Mouse (Mus musculus) layer of hippocampus, postnatal 36 days (tissue): ENCODE measurements at regions not wholly inside any gene's neighbourhood (a gene's known extent, or its start where the extent isn't known, plus 50 kb on each side); places are given as distances from the start of the nearest gene placed in this dataset.
"Not testable (repeated sequence)": the region's sequence is repeated elsewhere in the genome, so short reads cannot be mapped to it uniquely, and the experiment has no call there.

Experiments used
- DNase-seq, 2 experiments: peaks; one replicate each; pipeline ENCODE4 v3.0.0; 2022

DNA sequence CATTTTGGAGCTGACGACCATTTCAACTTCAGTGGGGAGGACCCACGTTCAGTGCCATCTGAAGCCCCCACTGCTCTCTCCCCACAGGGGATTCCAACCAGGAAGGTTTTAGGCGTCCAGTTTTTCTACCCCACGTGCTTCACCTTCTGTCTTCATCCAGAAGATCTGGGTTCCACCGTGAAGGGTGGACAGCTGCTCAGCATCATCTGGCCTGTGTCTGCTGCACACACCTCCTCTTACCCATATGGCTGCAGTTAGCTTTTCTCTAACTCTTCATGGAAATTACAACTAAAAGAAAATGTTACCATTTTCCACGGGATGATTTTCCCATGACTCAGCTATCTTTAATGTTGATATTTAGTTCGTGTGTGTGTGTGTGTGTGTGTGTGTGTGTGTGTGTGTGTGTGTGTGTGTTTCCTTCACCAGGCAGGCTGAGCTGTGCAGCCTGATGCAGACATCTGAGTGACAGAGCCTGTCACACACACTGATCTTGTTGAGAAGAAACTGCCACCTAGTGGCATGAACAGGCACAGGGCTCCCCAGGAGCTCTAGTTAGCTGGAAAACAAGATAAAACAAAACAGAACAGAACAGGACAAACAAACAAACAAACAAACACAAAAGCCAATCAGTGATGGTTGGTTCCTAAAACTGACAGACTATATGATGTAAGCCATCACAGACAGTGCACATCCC lies 107.5 kb upstream of the Rasgrp1 start:
- peak; percentile 49 to 63 for DNase-seq

DNA sequence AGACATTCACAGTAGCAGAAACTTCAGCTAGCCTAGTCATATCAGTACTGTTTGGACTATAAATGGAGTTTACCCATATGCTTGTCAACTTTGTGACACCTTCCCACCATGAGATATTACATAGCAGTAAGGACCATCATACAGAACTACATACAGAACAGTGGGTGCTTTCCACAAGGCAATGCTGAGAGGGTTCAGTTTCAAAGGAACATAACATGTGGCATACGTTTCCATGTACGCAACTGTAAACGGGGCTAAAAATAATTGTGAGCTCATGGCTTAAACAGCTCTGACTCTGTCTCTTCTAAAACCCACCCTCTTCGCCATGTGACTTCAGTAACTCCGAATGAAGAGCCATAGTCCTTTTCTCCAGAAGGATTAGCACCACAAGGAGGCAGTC lies 109.0 kb upstream of the Rasgrp1 start:
- no peak for DNase-seq

DNA sequence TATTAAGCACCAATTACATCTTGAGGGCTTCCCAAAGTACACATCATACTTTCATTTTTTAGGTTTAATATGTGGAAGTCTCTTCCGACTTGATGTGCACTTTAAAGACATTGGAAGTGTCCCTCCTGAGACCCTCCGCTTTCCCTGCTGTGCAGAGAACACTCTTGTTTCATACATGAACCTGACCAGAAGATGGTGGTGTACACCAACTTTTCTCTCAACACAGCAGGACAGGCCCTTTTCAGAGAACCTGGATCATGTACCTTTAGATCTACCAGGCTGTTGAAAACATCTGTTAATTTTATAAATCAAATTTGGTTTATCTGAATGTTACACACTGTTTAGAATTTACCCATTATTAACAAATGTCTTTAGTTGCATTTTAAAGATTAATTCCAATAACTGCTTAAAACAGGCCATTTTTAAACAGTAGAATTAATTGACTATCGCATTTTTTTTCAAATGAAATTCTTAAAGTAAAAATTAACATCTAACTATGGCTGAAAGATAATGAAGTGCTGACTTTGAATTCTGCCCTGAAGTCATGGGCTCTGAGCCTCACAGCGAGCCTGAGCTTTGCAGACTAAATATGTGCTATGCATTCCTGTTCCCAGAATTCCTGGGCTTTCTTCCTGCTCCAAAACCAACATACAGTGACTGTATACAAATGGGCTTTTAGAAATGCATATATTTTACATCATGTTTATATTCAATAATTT lies 112.4 kb upstream of the Rasgrp1 start:
- DNase-seq = no peak

DNA sequence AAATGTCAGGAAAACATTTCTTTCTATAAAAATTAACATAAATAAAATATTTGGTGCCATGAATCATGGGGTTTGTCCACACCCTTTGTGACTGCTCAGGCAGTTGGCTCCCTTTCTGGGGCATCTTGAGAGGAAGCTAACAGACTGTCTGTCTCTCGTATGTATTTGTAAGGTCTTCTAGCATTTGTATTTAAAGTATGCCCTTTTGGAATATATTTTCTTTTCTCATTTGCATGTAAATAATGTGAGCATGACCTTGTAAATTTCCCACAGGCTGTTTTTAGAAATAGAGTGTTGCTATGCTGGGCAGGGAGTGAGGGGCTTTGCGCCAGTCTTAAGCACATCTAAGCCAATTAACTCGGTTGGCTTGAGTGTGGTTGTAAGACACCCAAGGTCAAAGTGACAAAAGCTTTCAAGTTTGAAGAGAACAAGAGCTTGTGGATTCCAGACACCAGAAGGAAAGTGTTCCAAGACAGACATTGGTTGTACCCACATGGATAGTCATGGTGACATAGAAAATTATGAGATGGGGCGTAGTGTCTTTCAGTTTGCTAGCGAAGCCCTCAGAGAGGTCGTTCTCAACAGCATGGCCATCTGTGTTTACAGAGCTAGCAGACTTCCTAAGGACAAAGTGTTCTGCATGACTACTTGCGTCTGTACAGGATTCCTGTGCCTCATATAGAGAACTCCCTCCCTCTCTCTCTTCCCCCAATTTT lies 113.1 kb upstream of the Rasgrp1 start:
- no peak for DNase-seq

DNA sequence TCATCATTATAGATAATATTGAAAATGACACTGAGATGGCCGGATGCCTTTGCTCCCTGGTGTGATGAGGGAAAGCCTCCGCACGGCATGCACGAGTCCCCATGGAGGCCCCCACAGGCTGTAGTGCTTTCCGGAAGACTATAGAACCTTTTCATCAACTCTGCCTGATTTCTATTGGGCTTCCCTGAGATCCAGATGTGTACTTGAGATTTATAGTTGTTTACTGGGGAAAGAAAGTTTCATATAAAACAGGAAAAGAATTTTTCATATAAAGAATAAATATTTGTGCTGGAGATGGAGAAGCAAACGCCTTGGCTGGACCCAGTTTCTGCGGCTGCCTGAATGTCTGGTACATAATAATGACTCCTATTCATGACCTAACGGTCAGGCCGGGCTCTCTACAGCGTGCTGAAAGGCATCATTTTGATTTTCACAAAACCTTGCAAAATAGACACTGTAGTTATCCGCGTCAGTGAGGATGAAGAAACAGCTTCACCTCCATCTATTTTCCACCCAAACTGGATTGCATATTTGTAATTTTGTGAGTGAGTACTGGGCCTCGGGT lies 113.7 kb upstream of the Rasgrp1 start:
- no peak for DNase-seq

DNA sequence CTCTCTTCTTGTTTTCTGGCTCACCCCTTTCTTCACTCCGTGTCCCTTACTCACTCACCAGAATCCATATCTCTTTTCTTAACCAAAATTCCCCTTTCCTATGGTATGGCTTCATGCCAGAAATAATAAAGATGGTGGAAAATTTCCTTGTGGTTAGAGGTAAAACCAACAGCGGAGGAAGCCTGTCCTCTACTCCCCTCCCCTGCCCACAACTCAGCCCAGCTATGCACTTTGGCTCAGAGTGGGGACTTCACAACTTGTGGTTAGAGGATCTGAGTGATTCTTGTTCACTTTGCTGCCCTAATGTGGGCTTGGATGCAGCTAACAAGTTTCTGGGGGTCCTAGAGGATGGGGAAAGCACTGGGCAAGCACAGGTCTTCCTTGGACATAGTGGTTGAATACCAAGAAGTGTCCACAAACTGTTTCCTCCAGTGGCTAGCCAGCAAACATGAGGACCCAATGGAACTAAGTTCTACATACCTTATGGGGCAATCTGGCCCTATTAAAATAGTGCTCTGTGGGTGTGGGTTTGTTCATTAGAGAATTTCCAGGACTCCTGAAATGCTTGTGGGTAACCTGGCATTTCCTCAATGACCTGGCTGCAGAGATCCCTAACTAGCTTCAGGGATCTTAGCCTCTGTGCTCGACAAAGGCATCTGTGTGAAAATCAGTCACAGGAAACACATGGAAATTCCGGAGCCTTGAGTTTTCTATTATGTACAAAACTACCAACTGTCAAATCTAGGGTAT lies 118.9 kb upstream of the Rasgrp1 start:
- no peak for DNase-seq

DNA sequence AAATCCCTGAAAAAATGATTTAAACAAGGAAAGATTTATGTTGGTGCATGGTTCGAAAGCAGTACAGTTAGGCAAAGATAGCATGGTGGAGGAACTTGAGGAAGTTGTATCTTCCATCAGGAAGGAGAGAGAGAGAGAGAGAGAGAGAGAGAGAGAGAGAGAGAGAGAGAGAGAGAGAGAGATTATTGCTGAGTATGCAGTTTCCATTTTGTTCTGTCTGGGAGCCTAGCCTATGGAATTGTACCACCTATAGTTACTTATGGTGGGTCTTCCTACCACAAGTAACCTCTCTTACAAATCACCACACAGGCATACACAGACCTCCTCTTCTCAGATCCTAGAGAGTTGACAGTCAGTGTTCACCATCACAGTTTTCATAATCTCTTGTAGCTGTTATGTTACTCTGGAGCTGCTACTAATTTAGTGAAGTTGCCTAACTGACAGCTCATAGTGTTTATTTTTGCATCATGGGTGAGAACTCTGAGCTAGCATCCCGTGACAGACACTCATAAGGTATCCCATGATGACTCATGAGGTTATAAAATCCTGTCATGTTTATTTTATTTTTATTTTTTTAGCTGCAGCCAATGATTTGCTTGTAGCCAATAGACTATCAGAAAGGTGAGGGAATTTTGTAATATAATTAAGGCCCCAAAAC lies 132.2 kb upstream of the Rasgrp1 start:
- DNase-seq = no peak

DNA sequence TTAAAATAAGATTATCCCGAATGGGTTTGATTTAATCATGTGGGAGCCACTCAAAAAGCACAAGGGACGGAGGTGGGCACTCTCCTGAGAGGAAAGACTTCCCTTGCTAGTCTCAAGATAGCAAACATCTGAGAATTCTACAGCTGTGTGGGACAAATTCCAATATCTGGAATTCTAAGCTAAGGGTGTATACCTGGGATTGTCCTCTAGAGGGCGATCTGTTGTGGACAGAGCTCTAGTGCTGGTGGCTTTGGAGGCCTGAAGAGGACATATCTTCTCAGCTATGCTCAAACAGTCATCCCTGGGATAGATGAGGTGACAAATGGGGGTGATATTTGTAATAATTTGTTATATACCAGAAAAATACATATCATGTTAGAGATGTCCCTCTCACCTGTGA lies 132.8 kb upstream of the Rasgrp1 start:
- no peak for DNase-seq

DNA sequence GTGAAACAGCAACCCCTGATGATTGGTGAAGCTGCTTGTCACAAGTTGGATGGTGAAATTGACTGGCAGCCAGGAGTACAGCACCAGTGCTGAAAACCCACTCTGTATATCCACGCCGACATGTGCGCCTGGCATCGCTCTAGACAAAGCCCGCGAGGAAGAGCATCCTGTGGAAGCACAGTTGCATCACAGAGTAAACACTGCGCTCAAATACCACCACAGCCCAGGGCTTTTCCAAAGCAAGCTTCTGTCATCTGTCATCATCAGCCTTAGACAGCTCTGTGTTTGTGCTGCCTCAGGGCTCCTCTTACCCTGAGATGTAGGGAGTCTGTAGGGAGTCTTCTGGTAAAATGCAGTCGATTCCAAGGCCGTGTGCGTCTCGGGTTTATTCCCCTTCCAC lies 134.7 kb upstream of the Rasgrp1 start:
- not testable (repeated sequence) for DNase-seq

DNA sequence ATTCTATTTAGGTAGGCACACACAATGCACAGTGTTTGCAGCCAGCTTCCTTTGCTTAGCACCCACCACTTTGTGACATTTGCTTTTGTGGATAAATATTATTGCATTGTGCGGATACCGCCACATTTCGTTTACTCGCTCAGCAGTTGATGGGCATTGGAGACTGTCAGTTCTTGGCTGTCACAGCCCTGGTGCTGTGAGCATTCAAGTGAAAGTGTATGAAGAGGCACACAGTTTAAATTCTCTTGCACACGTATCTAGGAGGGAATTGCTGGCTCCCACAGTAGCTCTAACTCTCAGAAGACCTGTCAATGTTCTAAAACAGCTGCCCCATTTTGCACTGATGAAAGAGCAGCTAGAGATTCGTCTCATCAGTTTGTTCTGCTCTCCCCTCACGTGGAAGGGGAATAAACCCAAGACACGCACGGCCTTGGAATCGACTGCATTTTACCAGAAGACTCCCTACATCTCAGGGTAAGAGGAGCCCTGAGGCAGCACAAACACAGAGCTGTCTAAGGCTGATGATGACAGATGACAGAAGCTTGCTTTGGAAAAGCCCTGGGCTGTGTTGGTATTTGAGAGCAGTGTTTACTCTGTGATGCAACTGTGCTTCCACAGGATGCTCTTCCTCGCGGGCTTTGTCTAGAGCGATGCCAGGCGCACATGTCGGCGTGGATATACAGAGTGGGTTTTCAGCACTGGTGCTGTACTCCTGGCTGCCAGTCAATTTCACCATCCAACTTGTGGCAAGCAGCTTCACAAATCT lies 136.6 kb upstream of the Rasgrp1 start:
- not testable (repeated sequence) for DNase-seq

DNA sequence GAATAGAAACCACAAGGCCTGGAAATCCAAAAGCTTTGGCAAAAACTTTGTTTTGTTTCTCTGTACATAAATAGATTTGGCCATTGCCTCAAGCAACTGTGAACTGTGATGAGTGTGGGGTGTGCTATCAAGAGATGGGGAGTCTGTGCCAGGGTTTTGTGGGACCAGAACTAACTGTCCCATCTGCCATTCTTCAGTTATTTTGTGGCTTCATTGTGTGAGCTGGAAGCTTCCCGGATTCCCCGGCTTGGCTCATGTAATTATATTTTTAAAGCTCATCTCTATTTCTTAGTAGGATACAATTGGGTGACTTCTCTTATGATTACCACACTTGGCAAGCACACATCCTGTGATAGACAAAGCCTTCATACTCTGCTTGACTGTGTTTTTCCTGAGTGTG lies 143.6 kb upstream of the Rasgrp1 start:
- peak; percentile 20 to 21 for DNase-seq

DNA sequence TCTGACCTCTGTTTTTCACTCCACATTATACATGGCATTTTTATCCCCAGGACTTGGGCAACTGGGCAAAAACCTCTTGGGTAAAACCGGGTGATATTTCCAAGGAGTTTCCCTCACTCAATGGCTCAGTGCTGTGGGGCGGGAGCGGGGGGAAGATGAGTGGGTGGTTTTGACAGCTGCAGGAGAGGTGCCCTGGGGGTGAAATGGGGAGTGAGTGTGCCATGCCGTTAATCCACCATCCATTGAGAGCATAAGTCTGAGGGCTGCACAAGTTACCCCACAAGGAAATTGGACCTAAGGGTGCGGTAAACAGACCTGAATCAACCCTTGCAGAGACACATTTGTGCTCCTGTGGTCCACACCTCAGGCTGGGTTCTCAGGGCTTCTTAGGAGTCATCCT lies 155.8 kb upstream of the Rasgrp1 start:
- DNase-seq = no peak

DNA sequence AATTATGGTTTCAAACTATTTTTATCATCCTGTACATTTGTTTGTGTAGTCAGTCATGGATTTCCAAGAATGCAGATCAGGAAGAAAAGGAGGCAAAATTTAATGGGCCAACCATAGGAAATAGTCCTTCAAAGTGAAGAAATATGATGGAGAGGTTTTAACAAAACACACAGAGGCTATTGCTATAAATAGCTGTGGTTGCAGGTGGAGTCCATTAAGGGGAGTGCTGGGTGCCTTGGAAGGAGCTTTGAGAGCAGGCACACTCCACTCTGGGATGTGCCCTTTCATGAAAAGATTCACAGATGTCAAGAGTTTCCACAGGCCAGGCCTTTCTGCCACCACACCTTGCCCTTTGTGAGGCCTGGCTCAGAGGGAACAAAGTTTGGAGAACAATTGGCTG lies 159.8 kb upstream of the Rasgrp1 start:
- DNase-seq = no peak

DNA sequence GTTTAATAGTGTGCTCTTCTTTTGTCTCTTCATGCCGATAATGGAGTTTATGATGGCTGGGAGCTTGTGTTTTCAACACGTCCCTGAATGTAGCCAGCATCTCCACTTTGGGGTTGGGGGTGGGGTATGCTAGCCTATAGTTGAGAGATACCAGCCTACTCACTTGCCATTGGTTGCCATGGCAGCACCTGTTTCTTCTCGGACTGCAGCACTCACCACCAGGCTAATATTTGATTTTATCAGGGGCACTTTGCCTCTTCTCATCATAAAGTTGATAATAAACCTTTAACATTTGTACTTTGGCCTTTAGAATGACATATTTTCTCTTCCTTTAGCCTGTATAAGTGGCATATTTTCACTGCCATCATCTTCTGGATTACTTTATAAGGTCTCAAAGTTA lies 168.9 kb upstream of the Rasgrp1 start:
- no peak for DNase-seq

DNA sequence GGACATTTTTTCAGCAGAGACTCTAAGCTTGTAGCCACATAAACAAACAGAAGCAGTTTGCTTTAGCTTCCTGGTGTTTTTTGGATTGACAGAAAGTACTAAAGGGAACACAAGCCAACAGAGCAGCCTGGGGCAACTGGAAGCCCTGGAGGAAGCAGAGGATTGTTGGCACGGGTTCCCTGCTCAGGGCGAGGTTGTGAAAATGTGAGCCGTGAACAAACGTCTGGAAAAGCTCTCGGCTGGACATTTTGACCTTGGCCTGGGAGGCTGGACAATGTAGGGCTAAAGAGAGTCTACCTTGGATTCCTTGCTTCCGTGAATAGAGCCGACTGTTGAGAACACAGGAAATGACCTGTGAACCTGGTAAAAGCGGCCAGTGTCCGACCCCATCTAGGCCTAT lies 169.8 kb upstream of the Rasgrp1 start:
- DNase-seq = no peak

DNA sequence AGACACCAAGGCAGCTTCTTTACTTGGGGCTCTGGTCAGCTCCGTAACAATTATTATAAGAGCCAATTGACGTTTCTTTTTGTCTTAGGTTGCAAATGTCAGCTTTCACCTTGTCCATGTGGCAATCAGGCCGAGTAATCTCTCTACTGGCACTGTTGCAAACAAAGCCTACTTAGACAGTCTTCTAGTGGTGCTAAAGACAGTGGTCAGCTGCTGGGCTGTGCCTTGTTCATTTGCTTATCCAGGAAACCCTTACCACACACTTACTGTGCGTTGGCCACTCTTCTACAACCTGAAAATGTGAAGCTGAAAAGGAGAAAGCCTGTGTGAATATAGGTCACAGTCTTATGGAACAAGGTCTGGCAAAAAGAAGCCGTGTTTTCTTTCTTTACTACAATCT lies 181.6 kb upstream of the Rasgrp1 start:
- DNase-seq = no peak

DNA sequence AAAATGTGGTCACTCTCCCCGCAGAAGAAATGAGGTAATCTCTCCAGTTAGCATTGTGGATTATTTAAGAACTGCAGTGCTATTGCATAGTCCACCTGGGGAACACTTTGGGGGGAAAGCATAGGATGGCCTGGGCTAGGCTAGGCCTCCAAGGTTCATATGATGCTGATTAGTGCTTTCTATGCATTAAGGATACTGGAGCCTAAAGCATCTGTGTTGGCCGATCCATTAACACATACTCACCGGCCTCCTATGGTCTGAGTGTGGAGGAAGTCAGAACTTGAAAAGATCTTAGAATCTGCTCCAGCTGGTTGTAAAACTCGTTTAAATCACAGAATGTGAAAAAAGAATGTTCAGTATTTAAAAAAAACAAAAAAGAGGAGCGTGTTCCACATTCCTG lies 196.1 kb upstream of the Rasgrp1 start:
- no peak for DNase-seq

DNA sequence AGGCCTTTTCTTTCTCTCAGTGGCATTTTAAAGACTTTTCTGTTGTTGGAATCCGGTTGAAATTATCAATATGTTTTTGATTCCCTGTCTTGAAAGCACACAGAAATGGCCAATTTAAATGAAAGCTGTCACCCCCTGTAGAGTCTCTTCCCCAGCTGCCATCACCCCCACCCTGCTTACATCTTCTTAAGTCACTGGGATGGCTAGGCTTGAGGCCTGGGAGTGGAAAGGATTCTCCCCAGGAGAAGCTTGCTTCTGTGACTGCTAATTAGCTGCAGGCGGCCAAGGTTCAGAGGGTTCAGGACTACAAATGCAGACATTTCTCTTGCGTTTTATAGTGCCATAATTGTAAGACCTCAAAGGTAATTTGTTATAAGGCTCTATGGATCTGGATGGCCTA lies 196.5 kb upstream of the Rasgrp1 start:
- no peak for DNase-seq

DNA sequence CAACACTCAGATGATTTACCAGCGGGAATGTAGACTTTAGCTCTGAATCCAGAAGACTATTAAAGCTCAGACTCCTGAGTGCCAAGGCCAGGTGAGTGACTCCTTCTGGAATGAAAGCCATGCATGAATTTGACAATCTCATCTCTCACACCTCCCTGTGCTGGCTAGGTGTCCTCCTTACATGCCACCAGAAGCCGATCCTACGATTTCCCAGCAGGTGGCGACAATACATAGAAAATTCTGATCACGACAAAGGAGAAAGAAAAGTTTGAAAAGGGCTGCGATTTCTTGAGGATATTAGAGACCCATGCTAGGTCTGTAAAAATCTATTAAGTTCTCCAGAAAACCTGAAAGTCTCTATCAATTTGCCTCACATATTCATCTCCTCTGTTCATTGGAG lies 198.7 kb upstream of the Rasgrp1 start:
- peak; percentile 62 to 67 for DNase-seq

DNA sequence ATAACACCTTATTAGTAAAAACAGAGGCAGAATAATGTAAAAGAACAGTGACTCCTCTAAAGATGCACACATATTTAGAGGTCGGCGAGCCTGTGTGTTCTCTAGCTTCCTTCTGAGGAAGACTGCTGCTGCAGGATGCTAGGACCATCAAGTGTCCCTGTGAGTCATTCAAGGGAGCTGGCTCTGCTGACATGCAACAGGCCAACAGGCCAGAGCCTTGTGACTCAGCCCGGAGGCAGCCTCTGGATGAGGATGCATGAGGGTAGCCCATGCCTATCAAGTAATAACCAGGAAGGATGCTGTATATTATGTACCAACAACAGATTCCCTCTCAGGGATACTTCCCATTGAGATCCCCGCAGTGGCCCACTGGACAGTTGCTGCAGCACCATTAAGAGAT lies 199.5 kb upstream of the Rasgrp1 start:
- no peak for DNase-seq

DNA sequence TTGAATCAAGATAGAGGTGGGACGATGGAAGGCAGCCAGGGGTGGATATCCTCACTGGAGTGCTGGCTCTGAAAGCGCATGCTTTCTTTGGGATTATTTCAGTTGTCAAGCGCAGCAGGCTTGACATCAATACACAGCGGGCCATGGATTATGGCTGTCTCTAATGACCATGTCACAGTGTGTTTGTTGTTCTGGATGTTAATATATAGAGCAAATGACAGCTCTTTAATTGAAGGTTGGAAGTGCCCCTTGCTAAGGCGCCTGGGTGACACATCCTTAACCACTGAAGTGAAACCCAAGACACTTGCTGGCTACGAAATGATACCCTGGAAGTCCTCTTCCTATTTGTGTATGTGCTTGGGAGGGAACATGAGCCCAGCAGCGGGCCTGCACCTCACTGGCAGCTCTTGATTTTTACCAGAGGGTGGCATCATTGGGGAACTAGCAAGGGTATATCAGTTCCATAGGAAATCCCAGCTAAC lies 200.5 kb upstream of the Rasgrp1 start:
- no peak for DNase-seq
